Mouse (Mus musculus) lung, postnatal 0 days (tissue): ENCODE results near the gene Gm27029.

Experiments used
- CTCF ChIP-seq: IDR thresholded peaks from 2 replicates; pipeline ENCODE4 v1.5.1; 2016; ENCODE audit warnings: antibody characterized with exemption, mild to moderate bottlenecking
- EP300 ChIP-seq: IDR thresholded peaks from 2 replicates; pipeline ENCODE4 v1.6.1; 2016; ENCODE audit warnings: antibody characterized with exemption, mild to moderate bottlenecking, control low read depth

DNA sequence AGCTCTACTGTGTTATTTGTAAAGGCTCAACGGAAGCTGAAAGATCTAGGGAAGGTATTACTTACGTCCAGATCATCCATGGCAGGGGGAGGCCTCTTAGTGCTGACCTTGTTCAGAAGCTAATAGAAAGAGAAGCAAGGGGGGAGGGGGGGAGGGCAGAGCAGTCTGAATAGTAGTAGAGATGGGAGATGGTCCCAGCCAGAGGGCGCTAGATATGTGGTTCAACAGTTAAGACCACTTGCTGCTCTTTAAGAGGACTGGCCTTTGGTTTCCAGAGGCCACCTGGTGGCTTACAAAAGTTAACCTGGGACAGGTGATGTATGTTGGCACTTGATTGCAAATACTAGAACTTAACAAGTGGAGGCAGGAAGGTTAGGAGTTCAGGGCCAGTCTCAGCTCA lies 5.0 kb downstream of the Gm27029 start:
- TF ChIP-seq CTCF: peak; percentile 45; the same call in 1 of the 2 replicates
- TF ChIP-seq EP300: no peak
